Mouse (Mus musculus) CH12.LX (cell line): ENCODE results near the gene Tcea2.

Experiments
- BHLHE40 ChIP-seq: IDR thresholded peaks from 2 replicates; pipeline ENCODE4 v1.6.1; 2011; ENCODE audit warnings: mild to moderate bottlenecking, low read depth, low read length, improper control_type of control experiment
- CTCF ChIP-seq, 2 experiments: IDR thresholded peaks in 1 of 2; conservative IDR thresholded peaks in 1 of 2; 2 replicates each; pipeline ENCODE4 v1.5.1; 2011 to 2012; ENCODE audit warnings: low read depth in 2 of 2, low read length in 2 of 2, improper control_type of control experiment in 1 of 2, inconsistent platforms in 1 of 2, mild to moderate bottlenecking in 1 of 2, moderate library complexity in 1 of 2
- ELF1 ChIP-seq: IDR thresholded peaks from 2 replicates; pipeline ENCODE4 v1.6.1; 2014; ENCODE audit warnings: low read depth, mild to moderate bottlenecking, inconsistent platforms, low read length, improper control_type of control experiment
- EP300 ChIP-seq: IDR thresholded peaks from 2 replicates; pipeline ENCODE4 v1.6.1; 2011; ENCODE audit warnings: low read length, improper control_type of control experiment
- GABPA ChIP-seq: IDR thresholded peaks from 2 replicates; pipeline ENCODE4 v1.6.1; 2012; ENCODE audit warnings: low read depth, low read length, improper control_type of control experiment, inconsistent platforms; ENCODE audit not compliant: insufficient replicate concordance
- MAX ChIP-seq: IDR thresholded peaks from 2 replicates; pipeline ENCODE4 v1.6.1; 2011; ENCODE audit warnings: low read length, improper control_type of control experiment
- MYC ChIP-seq: IDR thresholded peaks from 2 replicates; pipeline ENCODE4 v1.6.1; 2011; ENCODE audit warnings: low read depth, mild to moderate bottlenecking, improper control_type of control experiment, low read length
- POLR2A ChIP-seq: IDR thresholded peaks from 2 replicates; pipeline ENCODE4 v1.6.1; 2011; ENCODE audit warnings: low read depth, mild to moderate bottlenecking, improper control_type of control experiment, low read length
- UBTF ChIP-seq: IDR thresholded peaks from 2 replicates; pipeline ENCODE4 v1.6.1; 2012; ENCODE audit warnings: low read depth, mild to moderate bottlenecking, inconsistent platforms, low read length, improper control_type of control experiment, moderate library complexity
- ZC3H11A ChIP-seq: IDR thresholded peaks from 2 replicates; pipeline ENCODE4 v1.6.1; 2012; ENCODE audit warnings: low read depth, mild to moderate bottlenecking, inconsistent platforms, low read length, improper control_type of control experiment

- TF ChIP-seq EP300 (no peak), UBTF (no peak), POLR2A (no peak), MAX (no peak), ZC3H11A (no peak), MYC (no peak), CTCF (conservative IDR thresholded peaks at IDR 0.05 in 1 of 2, IDR thresholded peaks at IDR 0.05 in 1 of 2; ENCODE audit: low read depth in 2 of 2, low read length in 2 of 2) (no peak), GABPA (no peak), BHLHE40 (no peak), ELF1 (no peak)
Measured at GRCm38 (mm10) chr2:181677096-181677754, 2.9 kb upstream of the Tcea2 start.
